Mouse (Mus musculus) limb, embryonic 11.5 days (tissue): ENCODE measurements around the gene Klrb1b. TPM values are rescaled to one million over a fixed set of nuclear protein-coding genes. Genes with fewer than 3 reads are reported as not detected.
"Not testable (repeated sequence)": the region's sequence is repeated elsewhere in the genome, so short reads cannot be mapped to it uniquely, and the experiment has no call there.

Experiments
- ATAC-seq: fragments of 200-750 bp; cut with Nextera tagmentation; 2 replicates; pipeline ENCODE4 v1.8.0; 2017; ENCODE audit warnings: low read depth; ENCODE audit not compliant: insufficient number of reproducible peaks, low FRiP score, low TSS enrichment
- DNase-seq: peaks from one replicate; pipeline ENCODE4 v3.0.0-alpha.2; 2015; ENCODE audit warnings: low spot score
- H3K27ac ChIP-seq: fragments of 300-500 bp; sonication (generic); replicated peaks from 2 replicates; pipeline ENCODE4 v1.5.1; 2014; ENCODE audit warnings: low read depth, mild to moderate bottlenecking, low read length
- H3K27me3 ChIP-seq: fragments of 300-500 bp; sonication (generic); 2 replicates; pipeline ENCODE4 v1.6.1; 2014; ENCODE audit warnings: mild to moderate bottlenecking, low read length, mixed read lengths; ENCODE audit not compliant: control insufficient read depth, insufficient read depth
- H3K36me3 ChIP-seq: fragments of 300-500 bp; sonication (generic); 2 replicates; pipeline ENCODE4 v1.6.1; 2014; ENCODE audit warnings: mild to moderate bottlenecking, low read length, moderate library complexity, mixed read lengths; ENCODE audit not compliant: control insufficient read depth, insufficient read depth
- H3K4me1 ChIP-seq: fragments of 300-500 bp; sonication (generic); 2 replicates; pipeline ENCODE4 v1.6.1; 2014; ENCODE audit warnings: low read length, mixed read lengths; ENCODE audit not compliant: control insufficient read depth, insufficient read depth
- H3K4me2 ChIP-seq: fragments of 300-500 bp; sonication (generic); 2 replicates; pipeline ENCODE4 v1.6.1; 2014; ENCODE audit warnings: low read depth, mild to moderate bottlenecking, moderate library complexity; ENCODE audit not compliant: severe bottlenecking
- H3K4me3 ChIP-seq: fragments of 300-500 bp; sonication (generic); 2 replicates; pipeline ENCODE4 v1.5.1; 2014; ENCODE audit warnings: low read depth, low read length
- H3K9ac ChIP-seq: fragments of 300-500 bp; sonication (generic); 2 replicates; pipeline ENCODE4 v1.6.1; 2014; ENCODE audit warnings: mild to moderate bottlenecking, low read length
- H3K9me3 ChIP-seq: fragments of 300-500 bp; sonication (generic); 2 replicates; pipeline ENCODE4 v1.6.1; 2016; ENCODE audit warnings: low read length; ENCODE audit not compliant: control insufficient read depth
- WGBS: fragments of 180-500 bp; shearing (Covaris S2); extraction: QIAGEN DNeasy Blood & Tissue Kit; methylation state at CpG from one replicate; pipeline ENCODE4 v1.1.7; 2014; 5-methylcytosine and 5-hydroxymethylcytosine counted together
- polyA plus RNA-seq: library from polyadenylated mRNA; unstranded; fragments of >200 nt; fragmentation: Nextera tagmentation; extraction: Ambion mirVana; gene quantifications from 2 replicates; pipeline ENCODE4 v1.2.1, GENCODE M21; 2014

Klrb1b gene
- polyA plus RNA-seq, 1 experiment from 2014 or later, result not detected

- Histone ChIP-seq H3K4me3 (peak overlapping the region; percentile 69), H3K9me3 (no peaks in the 10 kb centered on the region), H3K9ac (peak overlapping the region; percentile 47), H3K27me3 (no peaks in the 10 kb centered on the region), H3K36me3 (no peaks in the 10 kb centered on the region), H3K4me2 (peak overlapping the region; percentile 48), H3K4me1 (no peaks in the 10 kb centered on the region), H3K27ac (peak overlapping the region; percentile 53; the same call in 1 of the 2 replicates)
- DNase-seq (peak; percentile 76), ATAC-seq (peak; percentile 40)
- WGBS, result under 1% methylated on average over 22 of the region's 22 CpGs
These were observed 17.4 kb upstream of the Klrb1b start for GRCm38 (mm10) chr6:128843479-128843992.

DNA sequence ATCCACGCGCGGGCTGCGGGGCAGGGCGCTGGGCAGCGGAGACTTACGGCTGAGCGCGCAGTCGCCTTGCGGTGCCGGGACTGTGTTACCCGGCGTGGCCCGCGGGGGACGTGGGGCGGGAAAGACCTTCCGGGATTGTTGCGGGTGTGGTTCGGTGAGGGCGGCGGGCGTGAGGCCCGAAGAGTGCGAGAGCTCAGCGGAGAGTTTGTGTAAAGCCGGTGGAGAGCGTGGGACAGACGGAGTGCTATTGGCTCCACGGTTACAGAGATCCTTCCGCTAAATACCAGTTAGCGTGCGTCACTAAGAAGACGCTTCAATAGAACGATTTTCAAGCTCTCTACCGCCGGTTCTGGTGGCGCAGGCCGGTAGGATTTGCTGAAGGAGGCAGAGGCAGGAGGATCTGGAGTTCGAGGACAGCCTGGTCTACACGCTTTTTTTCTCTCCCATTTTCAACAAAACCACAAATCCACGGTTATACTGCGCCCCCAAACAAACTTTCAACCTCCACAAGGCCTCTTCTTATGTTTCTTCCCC, 16.9 kb upstream of the Klrb1b start:
- ATAC-seq, result peak; percentile 79

GRCm38 (mm10) chr6:128842356-128842944, 16.3 kb upstream of the Klrb1b start:
- 2% methylated on average over 20 of the region's 20 CpGs for WGBS
- H3K27ac ChIP-seq, result no peak overlapping the region
- peak overlapping the region; percentile 69 for H3K9ac ChIP-seq
- H3K4me3 ChIP-seq, result peak overlapping the region; percentile 69
- no peak for DNase-seq
- H3K4me1 ChIP-seq, result no peaks in the 10 kb centered on the region
- no peaks in the 10 kb centered on the region for H3K27me3 ChIP-seq
- no peaks in the 10 kb centered on the region for H3K9me3 ChIP-seq
- H3K4me2 ChIP-seq, result peak overlapping the region; percentile 48
- H3K36me3 ChIP-seq, result no peaks in the 10 kb centered on the region
- ATAC-seq, result no peak

More for the DNA sequence above, 16.9 kb upstream of the Klrb1b start:
- Histone ChIP-seq H3K4me3 (peak overlapping the region; percentile 69), H3K9ac (peak overlapping the region; percentile 69), H3K27me3 (no peaks in the 10 kb centered on the region), H3K4me2 (peak overlapping the region; percentile 48), H3K36me3 (no peaks in the 10 kb centered on the region), H3K27ac (0 out of 2 replicates have a peak overlapping the region, but pooled peaks have one; percentile 53), H3K4me1 (no peaks in the 10 kb centered on the region), H3K9me3 (no peaks in the 10 kb centered on the region)
- under 1% methylated on average over 44 of the region's 44 CpGs for WGBS
- peak; percentile 98 for DNase-seq

DNA sequence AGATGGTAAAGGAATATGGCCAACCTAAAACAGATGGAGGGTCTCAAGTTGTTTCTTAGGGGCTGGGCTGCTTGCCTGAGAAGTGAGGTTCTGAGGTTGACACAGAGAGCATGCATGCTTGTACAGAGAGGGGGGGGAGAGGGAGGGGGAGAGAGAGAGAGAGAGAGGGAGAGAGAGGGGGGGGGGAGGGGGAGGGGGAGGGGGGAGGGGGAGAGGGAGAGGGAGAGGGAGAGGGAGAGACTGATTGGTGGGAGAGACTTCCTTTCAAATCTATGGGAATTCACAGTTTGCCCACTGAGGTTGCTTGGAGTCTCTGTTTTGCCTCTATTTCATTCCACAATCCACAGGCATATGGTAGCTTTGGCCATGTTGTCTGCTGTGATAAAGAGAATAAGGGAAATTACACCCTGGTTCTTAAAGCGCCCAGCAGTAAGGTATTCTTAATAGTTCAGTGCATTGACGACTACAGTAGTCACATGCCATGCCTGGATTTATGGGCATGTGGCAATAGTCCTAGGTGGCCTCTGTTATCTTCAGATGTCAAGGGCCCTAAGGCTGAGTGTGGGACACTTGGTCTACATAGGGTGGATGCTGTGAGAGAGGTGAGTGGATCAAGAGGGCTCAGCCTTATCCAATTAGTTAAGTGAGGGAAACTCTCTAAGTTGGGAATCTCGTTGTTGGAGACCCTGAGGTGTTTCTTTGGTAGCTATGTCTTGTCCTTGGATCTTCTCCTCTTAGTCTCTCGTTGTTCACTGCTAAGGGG, 15.4 kb upstream of the Klrb1b start:
- peak overlapping the region; percentile 69 for H3K4me3 ChIP-seq
- H3K36me3 ChIP-seq, result no peaks in the 10 kb centered on the region
- no peaks in the 10 kb centered on the region for H3K27me3 ChIP-seq
- no peak overlapping the region for H3K27ac ChIP-seq
- H3K4me1 ChIP-seq, result no peaks in the 10 kb centered on the region
- 45% methylated on average over 4 of the region's 4 CpGs for WGBS
- ATAC-seq (no peak), DNase-seq (no peak)
- no peaks in the 10 kb centered on the region for H3K9me3 ChIP-seq
- peak overlapping the region; percentile 48 for H3K4me2 ChIP-seq
- no peak overlapping the region for H3K9ac ChIP-seq

DNA sequence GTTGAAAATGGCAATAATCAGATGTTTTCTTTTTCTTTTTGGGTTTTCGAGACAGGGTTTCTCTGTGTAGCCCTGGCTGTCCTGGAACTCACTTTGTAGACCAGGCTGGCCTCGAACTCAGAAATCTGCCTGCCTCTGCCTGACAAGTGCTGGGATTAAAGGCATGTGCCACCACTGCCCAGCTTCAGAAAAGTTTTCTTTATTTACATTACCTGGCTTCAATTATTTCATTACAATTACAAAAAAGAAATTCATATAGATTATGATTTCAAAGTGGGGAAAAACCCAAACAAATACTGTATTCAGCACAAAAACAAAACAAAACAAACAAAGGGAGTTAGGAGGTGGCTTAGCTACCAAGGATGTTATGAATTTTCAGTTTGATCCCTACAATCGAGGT, 14.5 kb upstream of the Klrb1b start:
- not testable (repeated sequence) for H3K4me3 ChIP-seq, H3K4me1 ChIP-seq, H3K27ac ChIP-seq, H3K36me3 ChIP-seq, DNase-seq, ATAC-seq, H3K27me3 ChIP-seq, H3K9ac ChIP-seq, H3K4me2 ChIP-seq, H3K9me3 ChIP-seq
- 82% methylated on average over 3 of the region's 3 CpGs for WGBS

- 73% methylated on average over 7 of the region's 7 CpGs for WGBS
- no peak for ATAC-seq
- Histone ChIP-seq H3K27ac (no peak overlapping the region), H3K4me1 (no peaks in the 10 kb centered on the region), H3K4me3 (peak overlapping the region; percentile 71; the same call in 1 of the 2 replicates), H3K27me3 (no peaks in the 10 kb centered on the region), H3K4me2 (0 out of 2 replicates have a peak overlapping the region, but pooled peaks have one; percentile 57), H3K9ac (no peak overlapping the region), H3K9me3 (no peaks in the 10 kb centered on the region), H3K36me3 (no peaks in the 10 kb centered on the region)
- DNase-seq, result no peak
These were observed 13.8 kb upstream of the Klrb1b start for GRCm38 (mm10) chr6:128839921-128840320.

- ATAC-seq (peak; percentile 10), DNase-seq (peak; percentile 91)
- peak overlapping the region; percentile 57 for H3K4me2 ChIP-seq
- H3K27me3 ChIP-seq, result no peaks in the 10 kb centered on the region
- no peaks in the 10 kb centered on the region for H3K36me3 ChIP-seq
- no peaks in the 10 kb centered on the region for H3K9me3 ChIP-seq
- WGBS, result under 1% methylated on average over 17 of the region's 17 CpGs
- peak overlapping the region; percentile 51 for H3K9ac ChIP-seq
- H3K4me3 ChIP-seq, result peak overlapping the region; percentile 71
- H3K4me1 ChIP-seq, result no peaks in the 10 kb centered on the region
- H3K27ac ChIP-seq, result 0 out of 2 replicates have a peak overlapping the region, but pooled peaks have one; percentile 21
These were observed 13.2 kb upstream of the Klrb1b start for GRCm38 (mm10) chr6:128839266-128839771.
